Mouse (Mus musculus): ENCODE results near the gene Casq2.

DNA sequence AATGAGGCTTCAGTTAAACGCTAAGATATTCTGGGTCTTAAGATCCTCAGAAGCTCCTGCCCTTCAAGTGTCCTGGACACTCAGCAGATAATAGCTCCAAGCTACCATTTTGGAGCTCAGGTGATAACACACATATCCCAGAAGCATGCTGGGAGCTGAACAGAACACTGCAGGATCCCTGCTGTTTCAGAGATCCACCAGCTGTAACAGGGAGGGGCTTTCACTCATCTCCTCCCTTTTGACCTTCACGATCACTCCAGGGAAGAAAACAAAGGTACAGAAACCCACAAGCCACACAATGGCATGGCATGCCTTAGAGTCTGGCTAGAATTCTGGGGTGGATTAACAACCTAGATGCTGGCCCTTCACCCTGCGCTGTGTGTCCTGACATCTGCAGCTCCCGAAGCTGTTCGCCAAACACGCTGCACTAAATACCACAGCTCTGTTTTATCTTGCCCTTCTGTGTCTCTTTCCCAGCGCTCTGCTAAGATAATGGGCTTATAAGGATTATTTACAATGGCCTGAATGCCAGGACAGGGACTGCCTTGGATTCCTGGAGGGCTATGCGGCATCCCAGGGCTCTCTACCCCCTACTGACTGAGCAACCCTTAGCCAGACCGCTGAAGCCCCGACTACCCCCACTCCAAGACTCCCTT is 81.5 kb downstream of the Casq2 start:
- TF ChIP-seq EP300 (IDR thresholded peaks at IDR 0.05; ENCODE audit: insufficient read depth, low read depth, low read length) (no peak), CTCF (IDR thresholded peaks at IDR 0.05) (no peak), POLR2A (IDR thresholded peaks at IDR 0.05; ENCODE audit: insufficient read depth, low read depth, low read length) (no peak)
